Mouse (Mus musculus) erythroblast, embryonic 14.5 days (primary cell): ENCODE data around the gene Clec2e.

ENCODE experiments used
- GATA1 ChIP-seq: IDR thresholded peaks from 2 replicates; pipeline ENCODE4 v1.6.1; 2012; ENCODE audit warnings: low read length, inconsistent platforms, mixed read lengths
- TAL1 ChIP-seq: IDR thresholded peaks from 3 replicates; pipeline ENCODE4 v1.6.1; 2012; ENCODE audit warnings: low read length, inconsistent platforms, mixed read lengths

- no peak for TF ChIP-seq GATA1
- no peak for TF ChIP-seq TAL1
Observed at GRCm38 (mm10) chr6:129132604-129133341, 32.1 kb upstream of the Clec2e start.
